Mouse (Mus musculus): ENCODE results near the gene Psme1. TPM values are rescaled to one million over a fixed set of nuclear protein-coding genes. Genes with fewer than 3 reads are reported as not detected.
A peak's percentile ranks its signal among the peaks of the same experiment; 100 is the strongest.

Psme1 gene
- total and polyA plus RNA-seq, 3 experiments: 85.9 to 205 TPM; not detected in 1

GRCm38 (mm10) chr14:55558740-55559448, 19.0 kb upstream of the Psme1 start (continued):
- TF ChIP-seq GATA1 (IDR thresholded peaks at IDR 0.05; ENCODE audit: low read depth, low read length) (peak; percentile 96), ZNF384 (IDR thresholded peaks at IDR 0.05; ENCODE audit: low read depth, low read length) (no peak; the same call in 1 of the 2 replicates), TCF12 (IDR thresholded peaks at IDR 0.05; ENCODE audit: low read depth, low read length) (peak; percentile 96), ZMIZ1 (IDR thresholded peaks at IDR 0.05; ENCODE audit: low read depth, low read length) (0 out of 2 replicates have a peak, but pooled peaks have one; percentile 7), SMC3 (IDR thresholded peaks at IDR 0.05; ENCODE audit: low read depth, low read length) (no peak), POLR2AphosphoS2 (IDR thresholded peaks at IDR 0.05; ENCODE audit: low read length) (no peak), ZC3H11A (IDR thresholded peaks at IDR 0.05; ENCODE audit: low read depth, low read length) (no peak), MEF2A (IDR thresholded peaks at IDR 0.05; ENCODE audit: extremely low read depth, insufficient replicate concordance, low read depth, low read length, poor library complexity, severe bottlenecking) (no peak), JUND (IDR thresholded peaks at IDR 0.05; ENCODE audit: low read depth, low read length) (no peak), MYB (IDR thresholded peaks at IDR 0.05; ENCODE audit: low read depth, low read length) (no peak), TAL1 (IDR thresholded peaks at IDR 0.05; ENCODE audit: low read length) (peak; percentile 70), MAZ (IDR thresholded peaks at IDR 0.05; ENCODE audit: low read depth, low read length) (no peak), POLR2AphosphoS5 (IDR thresholded peaks at IDR 0.05; ENCODE audit: borderline replicate concordance, low read depth, low read length) (no peak), POLR2A (IDR thresholded peaks at IDR 0.05; ENCODE audit: control insufficient read depth in 1 of 2, insufficient read depth in 1 of 2, low read depth in 1 of 2, low read length in 2 of 2, poor library complexity in 1 of 2) (no peak), USF2 (IDR thresholded peaks at IDR 0.05; ENCODE audit: borderline replicate concordance in 1 of 2, insufficient read depth in 1 of 2, low read depth in 1 of 2, low read length in 2 of 2) (no peak), ELF1 (IDR thresholded peaks at IDR 0.05; ENCODE audit: low read depth, low read length) (no peak)

- Histone ChIP-seq H3K9ac (ENCODE audit: control insufficient read depth, low read depth, low read length, poor library complexity, severe bottlenecking) (peak within 1 kb of the TSS; percentile 75), H3K4me1 (ENCODE audit: control insufficient read depth in 1 of 2, insufficient read depth in 2 of 2, low read length in 2 of 2) (peaks cover 7 to 30% of the 10 kb centered on the region in 2 experiments; a peak in 3 of 4 replicates), H3K27me3 (ENCODE audit: control insufficient read depth in 1 of 2, insufficient read depth in 2 of 2, low read length in 2 of 2) (no peaks in the 10 kb centered on the region), H3K9me3 (replicated peaks; ENCODE audit: insufficient read depth, low read length) (no peaks in the 10 kb centered on the region), H3K79me2 (ENCODE audit: control insufficient read depth, insufficient read depth, low read length, poor library complexity) (no peaks in the 10 kb centered on the region; the same call in none of the 2 replicates), H3K27ac (ENCODE audit: control insufficient read depth, low read depth, low read length) (peak within 1 kb of the TSS; percentile 87), H3K36me3 (ENCODE audit: control insufficient read depth in 1 of 2, insufficient read depth in 2 of 2, low read length in 2 of 2) (peaks cover 0 to 24% of the 10 kb centered on the region in 2 experiments; a peak in 2 of 4 replicates), H3K4me3 (ENCODE audit: control insufficient read depth in 1 of 2, insufficient read depth in 1 of 2, low read depth in 2 of 2, low read length in 2 of 2) (peak within 1 kb of the TSS; percentile 68 to 81)
- peak; percentile 97 for DNase-seq (ENCODE audit: low read depth, low spot score)
- TF ChIP-seq ZMIZ1 (IDR thresholded peaks at IDR 0.05; ENCODE audit: low read depth, low read length) (no peak; the same call in 1 of the 2 replicates), POLR2A (IDR thresholded peaks at IDR 0.05; ENCODE audit: control insufficient read depth in 1 of 2, insufficient read depth in 1 of 2, low read depth in 1 of 2, low read length in 2 of 2, poor library complexity in 1 of 2) (peak; percentile 67 to 72), ETS1 (IDR thresholded peaks at IDR 0.05; ENCODE audit: low read depth, low read length) (no peak), CTCF (IDR thresholded peaks at IDR 0.05 in 2 of 3, conservative IDR thresholded peaks at IDR 0.05 in 1 of 3; ENCODE audit: control insufficient read depth in 1 of 3, insufficient read depth in 1 of 3, low read depth in 2 of 3, low read length in 3 of 3, poor library complexity in 1 of 3, severe bottlenecking in 1 of 3) (0 out of 6 replicates have a peak, but pooled peaks of 1 of the 3 experiments have one; percentile 5), GABPA (IDR thresholded peaks at IDR 0.05; ENCODE audit: low read depth, low read length) (no peak), TCF12 (IDR thresholded peaks at IDR 0.05; ENCODE audit: low read depth, low read length) (0 out of 2 replicates have a peak, but pooled peaks have one; percentile 30), KAT2A (conservative IDR thresholded peaks at IDR 0.05; ENCODE audit: low read depth, low read length) (no peak), NRF1 (IDR thresholded peaks at IDR 0.05; ENCODE audit: insufficient read depth, low read depth, low read length, poor library complexity, severe bottlenecking) (peak; percentile 84), MEF2A (IDR thresholded peaks at IDR 0.05; ENCODE audit: extremely low read depth, insufficient replicate concordance, low read depth, low read length, poor library complexity, severe bottlenecking) (no peak), POLR2AphosphoS2 (IDR thresholded peaks at IDR 0.05; ENCODE audit: low read length) (peak; percentile 23; the same call in 1 of the 2 replicates), EP300 (IDR thresholded peaks at IDR 0.05; ENCODE audit: low read depth in 1 of 2, low read length in 2 of 2) (no peak; a peak in 1 of 4 replicates), RAD21 (IDR thresholded peaks at IDR 0.05; ENCODE audit: low read depth, low read length) (no peak), MXI1 (IDR thresholded peaks at IDR 0.05; ENCODE audit: low read depth, low read length) (no peak; the same call in 1 of the 2 replicates), BHLHE40 (IDR thresholded peaks at IDR 0.05; ENCODE audit: borderline replicate concordance, low read depth, low read length) (no peak), MYC (IDR thresholded peaks at IDR 0.05; ENCODE audit: low read depth, low read length) (no peak), MYB (IDR thresholded peaks at IDR 0.05; ENCODE audit: low read depth, low read length) (no peak), ZC3H11A (IDR thresholded peaks at IDR 0.05; ENCODE audit: low read depth, low read length) (no peak), NELFE (IDR thresholded peaks at IDR 0.05; ENCODE audit: low read depth, low read length) (peak; percentile 50), USF2 (IDR thresholded peaks at IDR 0.05; ENCODE audit: borderline replicate concordance in 1 of 2, insufficient read depth in 1 of 2, low read depth in 1 of 2, low read length in 2 of 2) (no peak), JUND (IDR thresholded peaks at IDR 0.05; ENCODE audit: low read depth, low read length) (no peak), USF1 (IDR thresholded peaks at IDR 0.05; ENCODE audit: low read depth, low read length) (0 out of 2 replicates have a peak, but pooled peaks have one; percentile 39), TBP (IDR thresholded peaks at IDR 0.05; ENCODE audit: low read depth, low read length) (no peak), SIN3A (IDR thresholded peaks at IDR 0.05; ENCODE audit: low read length) (peak; percentile 62; the same call in 1 of the 2 replicates), POLR2AphosphoS5 (IDR thresholded peaks at IDR 0.05; ENCODE audit: borderline replicate concordance, low read depth, low read length) (peak; percentile 4; the same call in 1 of the 2 replicates)
Observed at GRCm38 (mm10) chr14:55559799-55560201, 18.1 kb upstream of the Psme1 start, which contains the start of gene Dcaf11. Dcaf11 (plus strand) TSS chr14:55560006.
